Mouse (Mus musculus) layer of hippocampus, adult 2 months (tissue): ENCODE measurements at regions not wholly inside any gene's neighbourhood (a gene's known extent, or its start where the extent isn't known, plus 50 kb on each side); places are given as distances from the start of the nearest gene placed in this dataset.

Source experiments
- DNase-seq, 2 experiments: peaks; one replicate each; pipeline ENCODE4 v3.0.0; 2022; ENCODE audit warnings: low spot score in 2 of 2
- H3K27ac ChIP-seq: fragments of 200-600 bp; 2 replicates; pipeline ENCODE4 v1.8.1; 2022
- H3K4me3 ChIP-seq: fragments of 200-600 bp; 2 replicates; pipeline ENCODE4 v1.8.1; 2022; ENCODE audit warnings: mild to moderate bottlenecking
- CTCF ChIP-seq: fragments of 200-600 bp; conservative IDR thresholded peaks from 2 replicates; pipeline ENCODE4 v1.8.1; 2022; ENCODE audit warnings: antibody characterized with exemption, mild to moderate bottlenecking, moderate library complexity

DNA sequence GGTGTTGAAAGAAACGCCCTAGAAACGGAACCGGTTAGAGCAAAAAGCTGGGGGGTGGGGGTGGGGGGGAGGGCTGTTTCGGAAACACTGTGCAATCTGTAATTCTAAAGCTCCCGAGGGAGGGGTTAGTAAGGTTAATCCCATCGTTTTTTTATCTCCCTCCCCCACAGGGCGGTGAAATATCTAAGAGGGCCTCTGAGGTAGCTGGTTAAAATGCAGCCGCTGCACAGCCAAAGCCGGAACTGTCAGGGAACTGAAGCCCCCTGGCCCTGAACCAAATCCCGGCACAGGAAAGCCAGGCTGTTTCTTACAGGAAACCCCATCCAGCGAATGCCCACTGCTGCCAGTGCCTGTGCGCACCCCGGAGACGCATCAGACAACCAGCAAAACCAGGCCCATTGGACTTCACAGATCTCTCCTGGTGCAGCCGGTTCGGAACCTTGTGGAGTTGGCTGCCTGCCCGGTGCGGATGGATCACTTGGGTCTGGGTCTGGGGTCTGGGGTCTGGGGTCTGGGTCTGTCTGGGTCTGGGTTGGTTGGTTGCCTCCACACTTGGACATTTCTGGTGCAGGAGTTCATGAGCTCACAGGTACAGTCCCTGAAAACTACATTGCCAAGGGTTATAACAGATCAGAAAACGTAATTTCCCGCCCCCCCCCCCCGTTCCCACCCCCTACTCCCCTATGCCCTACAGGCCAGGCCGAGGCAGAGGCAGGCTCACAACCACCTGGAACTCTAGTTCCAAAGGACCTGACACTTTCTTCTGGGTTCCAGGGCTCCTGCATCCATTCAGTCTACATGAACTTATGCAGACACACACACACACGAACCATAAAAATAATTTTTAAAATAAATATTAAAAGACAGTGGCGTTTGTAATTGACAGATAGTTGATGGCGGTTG is 272.7 kb downstream of the Gxylt1 start:
- Histone ChIP-seq H3K27ac (peak overlapping the region; percentile 74), H3K4me3 (peak overlapping the region; percentile 52)
- DNase-seq = peak in 1 of 2 experiments; percentile 25
- no peak for TF ChIP-seq CTCF

DNA sequence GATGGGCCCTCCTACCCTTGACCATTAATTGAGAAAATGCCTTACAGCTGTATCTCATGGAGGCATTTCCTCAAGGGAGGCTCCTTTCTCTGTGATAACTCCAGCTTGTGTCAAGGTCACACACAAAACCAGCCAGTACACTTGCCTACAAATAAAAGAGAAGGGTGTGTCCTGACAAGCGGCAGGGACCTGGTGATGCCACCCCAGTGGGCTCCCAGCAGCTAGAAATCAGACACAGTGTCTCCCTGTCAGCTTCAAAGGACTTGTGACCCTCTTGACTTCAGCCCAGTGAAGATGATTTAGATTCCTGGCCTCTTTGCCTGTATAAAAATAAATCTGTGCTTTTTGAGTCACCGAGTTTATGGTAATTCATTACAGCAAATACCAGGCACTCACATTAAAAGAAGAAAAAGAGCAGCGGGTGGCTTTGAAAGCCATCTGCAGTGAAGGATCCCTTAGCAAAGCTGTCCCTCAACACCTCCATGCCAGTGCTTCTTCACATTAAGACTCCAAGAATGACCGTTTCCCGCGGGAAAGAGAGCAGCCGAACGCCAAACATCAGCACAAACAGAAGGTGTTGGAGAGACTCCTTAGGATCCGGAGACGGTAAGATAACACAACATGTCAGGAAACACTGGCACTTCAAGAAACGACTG is 273.5 kb downstream of the Gxylt1 start:
- peak overlapping the region; percentile 52 for H3K4me3 ChIP-seq
- peak overlapping the region; percentile 74 for H3K27ac ChIP-seq
- TF ChIP-seq CTCF = no peak
- DNase-seq = no peak

- H3K4me3 ChIP-seq = no peak overlapping the region
Observed at GRCm38 (mm10) chr15:93000121-93000520, 274.9 kb downstream of the Gxylt1 start.

GRCm38 (mm10) chr15:92997933-92998332 is 277.0 kb downstream of the Gxylt1 start:
- no peak for TF ChIP-seq CTCF
- Histone ChIP-seq H3K4me3 (no peak overlapping the region), H3K27ac (no peak overlapping the region)
- no peak for DNase-seq

More at GRCm38 (mm10) chr15:93000121-93000520, 274.9 kb downstream of the Gxylt1 start:
- H3K27ac ChIP-seq = no peak overlapping the region
- DNase-seq = no peak
- TF ChIP-seq CTCF = no peak

DNA sequence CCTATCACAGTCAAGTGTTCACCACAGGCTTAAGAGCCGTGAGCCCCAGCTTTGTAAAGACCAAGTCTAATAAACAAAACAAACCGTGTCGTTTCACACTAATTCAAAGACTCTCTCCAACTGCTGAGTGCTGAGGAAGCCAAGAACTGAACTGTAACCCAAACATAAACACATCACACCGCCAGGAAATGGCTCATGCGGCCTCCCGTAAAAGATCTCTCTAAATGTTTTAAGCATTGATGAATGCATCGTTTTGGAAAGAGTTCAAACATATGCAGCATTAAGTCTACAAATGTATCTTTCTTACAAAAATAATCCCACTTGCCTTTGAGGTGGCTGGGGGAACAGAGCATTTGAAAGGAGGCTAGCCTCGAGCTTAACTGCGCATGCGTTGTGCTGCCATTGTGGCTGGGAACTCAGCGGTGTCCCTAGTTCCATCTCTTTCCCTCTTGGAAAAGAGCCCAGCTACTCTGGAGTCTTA is 280.7 kb downstream of the Gxylt1 start:
- Histone ChIP-seq H3K4me3 (peak overlapping the region; percentile 29; the same call in 1 of the 2 replicates), H3K27ac (peak overlapping the region; percentile 29; the same call in 1 of the 2 replicates)
- DNase-seq = no peak
- TF ChIP-seq CTCF = no peak

DNA sequence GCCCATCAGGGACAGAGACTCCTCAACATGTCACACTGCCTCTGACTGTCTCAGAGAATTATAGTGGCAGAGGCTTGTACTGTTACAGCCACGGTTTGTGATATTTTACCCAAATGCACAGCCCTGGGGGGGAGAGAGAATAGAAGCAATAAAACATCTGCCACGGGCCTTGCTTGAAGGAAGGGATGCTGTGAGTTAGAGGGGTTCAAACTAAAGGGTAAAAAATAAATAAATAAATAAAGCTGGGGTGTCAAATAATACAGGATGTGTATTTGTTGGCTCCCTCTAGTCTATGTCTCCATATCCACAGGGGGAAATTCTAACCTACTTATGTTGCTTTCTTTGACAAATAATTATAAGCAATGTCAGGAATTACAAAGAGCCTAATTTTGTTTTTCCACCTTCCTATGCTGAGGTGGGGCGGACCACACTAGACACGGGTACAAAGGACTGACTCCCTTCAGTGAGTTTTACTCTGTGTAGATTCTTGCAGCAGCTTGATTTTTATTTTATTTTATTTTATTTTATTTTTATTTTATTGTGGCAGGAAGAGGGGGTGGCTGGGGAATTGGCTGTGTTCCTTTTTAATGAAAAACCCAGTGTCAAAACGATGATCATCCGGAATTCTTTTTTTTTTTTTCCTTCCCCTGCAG is 281.3 kb downstream of the Gxylt1 start:
- TF ChIP-seq CTCF = no peak
- no peak for DNase-seq
- Histone ChIP-seq H3K27ac (no peak overlapping the region), H3K4me3 (no peak overlapping the region)

GRCm38 (mm10) chr15:92975774-92976173 is 299.2 kb downstream of the Gxylt1 start:
- DNase-seq = peak; percentile 48 to 57
- no peak for TF ChIP-seq CTCF
- H3K27ac ChIP-seq = peak overlapping the region; percentile 92
- H3K4me3 ChIP-seq = no peak overlapping the region

- no peak overlapping the region for H3K4me3 ChIP-seq
- no peak for TF ChIP-seq CTCF
- peak overlapping the region; percentile 92 for H3K27ac ChIP-seq
- DNase-seq = peak; percentile 54 to 83
Observed at GRCm38 (mm10) chr15:92974931-92975330, 300.0 kb downstream of the Gxylt1 start.

DNA sequence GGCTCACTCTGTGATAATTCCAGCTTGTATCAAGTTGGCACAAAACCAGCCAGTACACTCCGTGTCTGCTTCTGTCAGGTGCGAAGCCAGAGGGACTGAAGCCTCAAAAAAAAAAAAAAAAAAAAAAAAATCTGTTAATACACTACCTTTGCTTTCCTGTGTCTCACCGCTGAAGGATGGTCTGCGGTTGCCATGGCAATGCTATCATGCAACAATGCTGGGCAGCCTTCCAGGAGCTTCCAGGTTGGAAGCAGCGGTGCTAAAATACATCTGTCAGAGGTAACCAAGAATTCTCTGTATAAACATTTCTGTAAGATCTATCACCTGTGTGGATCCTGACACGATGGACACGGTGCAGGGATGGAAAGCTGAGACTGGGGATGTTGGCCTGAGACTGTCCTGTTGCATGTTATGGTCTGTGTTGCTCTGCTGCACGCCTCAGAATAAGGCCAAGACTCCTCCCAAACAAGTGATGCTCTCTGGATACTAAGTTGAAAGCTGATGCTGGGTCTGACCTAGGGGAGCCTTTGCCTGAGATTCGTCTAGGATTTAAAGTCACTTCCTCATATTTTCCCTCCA is 301.2 kb downstream of the Gxylt1 start:
- no peak for TF ChIP-seq CTCF
- peak overlapping the region; percentile 92; the same call in 1 of the 2 replicates for H3K27ac ChIP-seq
- DNase-seq = no peak
- no peak overlapping the region for H3K4me3 ChIP-seq

GRCm38 (mm10) chr15:92965556-92965955 is 309.4 kb downstream of the Gxylt1 start:
- Histone ChIP-seq H3K4me3 (no peak overlapping the region), H3K27ac (no peak overlapping the region)
- no peak for TF ChIP-seq CTCF
- no peak for DNase-seq

DNA sequence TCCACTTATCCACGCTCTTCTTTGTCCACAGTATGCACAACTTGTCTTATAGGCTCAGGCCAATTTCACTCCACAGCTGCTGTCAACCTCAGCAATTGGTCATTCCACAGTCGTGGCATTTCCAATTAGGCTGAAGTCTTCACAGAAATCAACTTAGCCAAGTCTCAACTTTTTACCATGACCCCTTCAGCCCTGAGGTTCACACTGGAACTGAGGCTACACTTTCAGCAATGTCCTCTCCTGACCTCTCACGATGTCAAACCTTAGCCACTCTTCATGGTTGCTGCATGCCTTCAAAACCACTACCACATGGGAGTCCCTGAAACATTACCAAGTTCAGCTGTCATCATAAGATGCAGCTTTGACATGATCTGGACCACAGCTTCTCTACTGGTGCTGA is 310.1 kb downstream of the Gxylt1 start:
- Histone ChIP-seq H3K4me3 (no peak overlapping the region), H3K27ac (no peak overlapping the region)
- TF ChIP-seq CTCF = no peak
- no peak for DNase-seq

- no peak overlapping the region for H3K27ac ChIP-seq
- DNase-seq = no peak
- no peak for TF ChIP-seq CTCF
- H3K4me3 ChIP-seq = no peak overlapping the region
Observed at GRCm38 (mm10) chr15:92964131-92964530, 310.8 kb downstream of the Gxylt1 start.
